Mouse (Mus musculus) left cerebral cortex, adult 18-20 months (tissue): ENCODE measurements around the gene Tbc1d13. TPM values are rescaled to one million over a fixed set of nuclear protein-coding genes. Genes with fewer than 3 reads are reported as not detected.
"Not testable (repeated sequence)": the region's sequence is repeated elsewhere in the genome, so short reads cannot be mapped to it uniquely, and the experiment has no call there.

Experiments used
- DNase-seq, 2 experiments: peaks; one replicate each; pipeline ENCODE4 v3.0.0; 2021 to 2022; ENCODE audit warnings: low spot score in 2 of 2, mixed read lengths in 1 of 2
- total RNA-seq, 2 experiments: library from RNA; stranded (reverse); gene quantifications; 2 replicates each; pipeline ENCODE4 v1.2.3; 2021

The Tbc1d13 gene
- total RNA-seq, 2 experiments from 2014 or later = 43.7 to 50.5 TPM

- peak; percentile 95 to 97 for DNase-seq
These were observed 8.9 kb upstream of the Tbc1d13 start, which contains the start of gene Zer1 for GRCm38 (mm10) chr2:30124472-30125274. TSS of gene Zer1 (minus strand) at chr2:30124585.

- DNase-seq = no peak
These were observed 4.8 kb upstream of the Tbc1d13 start for GRCm38 (mm10) chr2:30128789-30129188.

GRCm38 (mm10) chr2:30130156-30130555 lies 3.4 kb upstream of the Tbc1d13 start:
- DNase-seq = no peak

GRCm38 (mm10) chr2:30131240-30131639 lies 2.3 kb upstream of the Tbc1d13 start:
- DNase-seq = not testable (repeated sequence)

GRCm38 (mm10) chr2:30132801-30133612 lies 539 bp upstream of the Tbc1d13 start:
- DNase-seq = no peak

GRCm38 (mm10) chr2:30134378-30134711 lies 799 bp downstream of the Tbc1d13 start:
- DNase-seq = no peak

- no peak for DNase-seq
These were observed 1.5 kb downstream of the Tbc1d13 start for GRCm38 (mm10) chr2:30134928-30135620.

- no peak for DNase-seq
These were observed 2.9 kb downstream of the Tbc1d13 start for GRCm38 (mm10) chr2:30136458-30136857.

- DNase-seq = not testable (repeated sequence)
These were observed 6.5 kb downstream of the Tbc1d13 start for GRCm38 (mm10) chr2:30140021-30140420.

- DNase-seq = no peak
These were observed 10.9 kb downstream of the Tbc1d13 start for GRCm38 (mm10) chr2:30144436-30144835.

- DNase-seq = no peak
These were observed 13.9 kb downstream of the Tbc1d13 start for GRCm38 (mm10) chr2:30147466-30147865.

- DNase-seq = no peak
These were observed 18.3 kb downstream of the Tbc1d13 start for GRCm38 (mm10) chr2:30151840-30152239.

GRCm38 (mm10) chr2:30152616-30153015 lies 19.1 kb downstream of the Tbc1d13 start:
- no peak for DNase-seq

- DNase-seq = not testable (repeated sequence)
These were observed 26.3 kb downstream of the Tbc1d13 start for GRCm38 (mm10) chr2:30159871-30160270.

- no peak for DNase-seq
These were observed 28.3 kb downstream of the Tbc1d13 start for GRCm38 (mm10) chr2:30161809-30162208.

GRCm38 (mm10) chr2:30164340-30164932 lies 30.9 kb downstream of the Tbc1d13 start:
- DNase-seq = no peak

- no peak for DNase-seq
These were observed 33.1 kb downstream of the Tbc1d13 start for GRCm38 (mm10) chr2:30166677-30167076.

- peak; percentile 82 to 89 for DNase-seq
These were observed 37.9 kb downstream of the Tbc1d13 start, which contains the start of gene Endog for GRCm38 (mm10) chr2:30171371-30171996. TSS of gene Endog (plus strand) at chr2:30171493.

GRCm38 (mm10) chr2:30171997-30172382 lies 38.4 kb downstream of the Tbc1d13 start:
- no peak for DNase-seq

- no peak for DNase-seq
These were observed 40.1 kb downstream of the Tbc1d13 start for GRCm38 (mm10) chr2:30173541-30174240.
